ENCODE assay signal across 11 mouse cellular contexts in genomic region chr6:108152661-108153269, GRCm38 (mm10). TPM values are rescaled to one million over a fixed set of nuclear protein-coding genes. Genes with fewer than 3 reads are reported as not detected.
DNase-seq lines count a peak whose midpoint lies in the region; ATAC-seq lines count a peak whose summit lies in the region.
"Had no signal": no experiment of that assay in that cellular context is flagged by ENCODE, and none has a peak within 500 bp of the region (broad histone marks: within the 10 kb centered on the region; RNA-seq: fewer than 3 reads in every experiment).

No protein-coding gene starts in this region.

- no peaks in the 10 kb centered on the region for H3K9me3 ChIP-seq in heart, embryonic 13.5 days
- no peaks in the 10 kb centered on the region for H3K9me3 ChIP-seq in midbrain, embryonic 13.5 days
- H3K9me3 ChIP-seq: hindbrain, embryonic 15.5 days had no signal

- H3K4me2 ChIP-seq in heart, embryonic 13.5 days, result no peak overlapping the region
- no peak overlapping the region for H3K4me2 ChIP-seq in midbrain, embryonic 13.5 days (replicated peaks)
- H3K4me2 ChIP-seq: hindbrain, embryonic 15.5 days; midbrain, embryonic 11.5 days had no signal

- DNase-seq in left cerebral cortex, adult 18-20 months (ENCODE audit: low spot score in 2 of 2), result peak; percentile 71 to 74
- DNase-seq in left cerebral cortex, adult 11 months (ENCODE audit: low spot score), result no peak
- DNase-seq in adipocyte (ENCODE audit: low spot score), result peak; percentile 46
- peak; percentile 6 for DNase-seq in ovary, postnatal 14 days (ENCODE audit: low spot score)
- DNase-seq in adrenal gland, postnatal 14 days, result no peak
- no peak for DNase-seq in adrenal gland, postnatal 4 days (ENCODE audit: low spot score in 2 of 2)
- DNase-seq: embryo, embryonic 11 days had no signal

- 77% methylated on average over 9 of the region's 9 CpGs for WGBS in heart, embryonic 13.5 days
- WGBS in midbrain, embryonic 13.5 days, result 92% methylated on average over 9 of the region's 9 CpGs

- H3K9ac ChIP-seq in heart, embryonic 13.5 days, result peak overlapping the region; percentile 19; the same call in 1 of the 2 replicates
- H3K9ac ChIP-seq in midbrain, embryonic 13.5 days (replicated peaks), result no peak overlapping the region
- H3K9ac ChIP-seq: hindbrain, embryonic 15.5 days had no signal

- no peak overlapping the region for H3K4me3 ChIP-seq in heart, embryonic 13.5 days
- no peak overlapping the region for H3K4me3 ChIP-seq in midbrain, embryonic 13.5 days (replicated peaks)
- H3K4me3 ChIP-seq: hindbrain, embryonic 15.5 days had no signal

- H3K36me3 ChIP-seq in heart, embryonic 13.5 days, result peaks cover 15% of the 10 kb centered on the region
- H3K36me3 ChIP-seq in midbrain, embryonic 13.5 days, result peaks cover 14% of the 10 kb centered on the region
- H3K36me3 ChIP-seq: hindbrain, embryonic 15.5 days had no signal

- H3K27ac ChIP-seq in heart, embryonic 13.5 days (replicated peaks), result 0 out of 2 replicates have a peak overlapping the region, but pooled peaks have one; percentile 24
- no peak overlapping the region for H3K27ac ChIP-seq in midbrain, embryonic 13.5 days
- H3K27ac ChIP-seq: hindbrain, embryonic 15.5 days had no signal

- no peaks in the 10 kb centered on the region for H3K27me3 ChIP-seq in heart, embryonic 13.5 days (replicated peaks)
- H3K27me3 ChIP-seq in midbrain, embryonic 13.5 days, result no peaks in the 10 kb centered on the region
- H3K27me3 ChIP-seq: hindbrain, embryonic 15.5 days had no signal

- peaks cover 37% of the 10 kb centered on the region for H3K4me1 ChIP-seq in heart, embryonic 13.5 days
- 0 out of 2 replicates have a peak, but pooled peaks cover 3% of the 10 kb centered on the region for H3K4me1 ChIP-seq in midbrain, embryonic 13.5 days (replicated peaks)

- no peak for ATAC-seq in heart, embryonic 13.5 days (ENCODE audit: extremely low read depth, insufficient number of reproducible peaks, low FRiP score, low TSS enrichment)
- no peak for ATAC-seq in midbrain, embryonic 13.5 days

RNA-seq across cellular contexts. Expression of gene Sumf1, which starts 32.6 kb away (rescaled TPM):
- 10 to 100 TPM; 22.4 to 23.8 TPM for total RNA-seq in left cerebral cortex, adult 18-20 months (2021)
- polyA plus RNA-seq in heart, embryonic 13.5 days (2015; fragmentation: Nextera tagmentation; extraction: Ambion mirVana), result 18.9 and 22.1 TPM in 2 replicates
- 26.6 and 28.1 TPM in 2 replicates for total RNA-seq in adrenal gland, postnatal 14 days (2021)
- total RNA-seq in adrenal gland, postnatal 4 days (2021), result 10 to 100 TPM; 34.7 to 39.2 TPM
- 9.5 and 10.5 TPM in 2 replicates for polyA plus RNA-seq in midbrain, embryonic 13.5 days (2015; fragmentation: Nextera tagmentation; extraction: Ambion mirVana)

Comparison
In these comparisons a context has a peak if more than half of its experiments do, and no peak if none do; other contexts are left out.
1. DNase-seq: peak in left cerebral cortex, adult 18-20 months (2 of 2), adipocyte (single experiment) and ovary, postnatal 14 days (single experiment); none in left cerebral cortex, adult 11 months (single experiment), adrenal gland, postnatal 14 days (single experiment) and adrenal gland, postnatal 4 days (0 of 2).